Mouse (Mus musculus) adrenal gland, postnatal 14 days (tissue): ENCODE data around the gene Cenpm. TPM values are rescaled to one million over a fixed set of nuclear protein-coding genes. Genes with fewer than 3 reads are reported as not detected.

ENCODE experiments used
- DNase-seq: peaks from one replicate; pipeline ENCODE4 v3.0.0; 2021; ENCODE audit warnings: mixed read lengths
- total RNA-seq: library from RNA; stranded (reverse); gene quantifications from 2 replicates; pipeline ENCODE4 v1.2.3, GENCODE M21; 2021

Cenpm gene
- total RNA-seq, 1 experiment from 2014 or later, result 12.2 TPM

DNA sequence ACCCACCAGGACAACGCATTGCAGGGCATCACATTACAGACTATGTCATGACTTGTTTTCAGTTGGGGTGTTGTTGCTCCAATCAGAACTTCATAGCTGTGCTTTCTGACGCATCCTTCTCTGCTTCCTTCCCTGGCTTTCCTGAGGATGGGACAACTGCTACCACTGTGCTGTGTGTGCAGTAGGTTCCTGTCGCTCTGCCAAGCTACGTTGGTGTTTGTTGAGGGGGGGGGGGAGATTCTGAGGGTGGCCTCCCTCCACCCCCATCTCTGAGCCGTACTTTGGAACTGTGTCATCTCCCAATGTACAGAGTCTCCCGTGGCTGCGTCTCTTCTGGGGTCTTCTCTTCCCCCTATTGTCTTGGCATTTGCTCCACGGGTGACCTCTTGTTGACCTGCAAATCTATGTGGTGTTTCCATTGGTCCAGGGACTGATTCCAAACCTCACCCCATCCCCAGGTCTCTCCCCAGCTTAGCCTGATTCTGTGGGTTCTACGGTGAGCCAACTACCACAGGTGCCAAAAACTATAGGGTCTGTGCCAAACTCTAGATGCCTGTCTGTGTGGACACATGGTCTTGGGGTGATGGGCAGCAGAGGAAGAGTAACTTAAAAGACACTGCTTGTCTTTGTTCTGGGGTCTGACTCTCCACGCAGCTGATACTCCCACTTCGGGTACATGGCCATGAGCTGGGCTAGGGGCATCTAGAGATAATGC is 29.1 kb downstream of the Cenpm start:
- DNase-seq, result no peak

DNA sequence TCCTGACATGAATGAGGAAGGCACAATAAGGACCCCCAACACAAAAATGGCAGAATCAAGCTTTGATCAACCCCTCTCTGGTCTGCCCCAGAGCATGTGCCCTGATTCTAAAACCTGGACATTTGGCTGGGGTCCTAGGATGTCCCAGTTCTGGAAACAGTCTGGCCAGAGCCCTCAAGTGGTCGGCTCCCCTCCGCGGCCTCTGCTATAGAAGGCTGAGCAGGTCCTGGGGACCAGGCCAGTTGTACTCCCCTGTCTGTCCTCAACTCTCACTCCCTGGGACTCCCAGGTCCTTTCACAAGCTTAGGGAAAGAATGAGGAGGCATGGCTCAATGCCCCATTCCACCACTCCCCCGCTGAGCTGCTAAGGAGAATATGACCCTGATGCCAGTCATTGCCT is 31.3 kb downstream of the Cenpm start:
- DNase-seq, result no peak

DNA sequence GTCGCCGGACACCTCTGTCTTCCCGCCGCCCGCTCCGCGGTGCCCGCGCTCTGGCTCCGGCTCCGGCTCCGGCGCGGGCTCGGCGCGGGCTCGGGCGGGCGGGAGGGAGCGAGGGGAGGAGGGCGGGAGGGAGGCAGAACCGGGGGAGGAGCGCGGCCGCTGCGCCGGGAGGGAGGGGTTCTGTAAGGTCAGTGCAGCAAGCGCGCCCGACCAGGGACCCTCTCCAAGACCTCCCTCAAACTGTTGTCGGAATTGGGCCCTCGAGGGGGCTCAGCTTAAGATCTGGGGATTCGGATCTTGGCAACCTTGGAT is 31.8 kb downstream of the Cenpm start, which contains the start of gene Shisa8:
Shisa8 (minus strand) TSS at position 64 of the 312 bp plus-strand sequence.
- DNase-seq, result no peak

DNA sequence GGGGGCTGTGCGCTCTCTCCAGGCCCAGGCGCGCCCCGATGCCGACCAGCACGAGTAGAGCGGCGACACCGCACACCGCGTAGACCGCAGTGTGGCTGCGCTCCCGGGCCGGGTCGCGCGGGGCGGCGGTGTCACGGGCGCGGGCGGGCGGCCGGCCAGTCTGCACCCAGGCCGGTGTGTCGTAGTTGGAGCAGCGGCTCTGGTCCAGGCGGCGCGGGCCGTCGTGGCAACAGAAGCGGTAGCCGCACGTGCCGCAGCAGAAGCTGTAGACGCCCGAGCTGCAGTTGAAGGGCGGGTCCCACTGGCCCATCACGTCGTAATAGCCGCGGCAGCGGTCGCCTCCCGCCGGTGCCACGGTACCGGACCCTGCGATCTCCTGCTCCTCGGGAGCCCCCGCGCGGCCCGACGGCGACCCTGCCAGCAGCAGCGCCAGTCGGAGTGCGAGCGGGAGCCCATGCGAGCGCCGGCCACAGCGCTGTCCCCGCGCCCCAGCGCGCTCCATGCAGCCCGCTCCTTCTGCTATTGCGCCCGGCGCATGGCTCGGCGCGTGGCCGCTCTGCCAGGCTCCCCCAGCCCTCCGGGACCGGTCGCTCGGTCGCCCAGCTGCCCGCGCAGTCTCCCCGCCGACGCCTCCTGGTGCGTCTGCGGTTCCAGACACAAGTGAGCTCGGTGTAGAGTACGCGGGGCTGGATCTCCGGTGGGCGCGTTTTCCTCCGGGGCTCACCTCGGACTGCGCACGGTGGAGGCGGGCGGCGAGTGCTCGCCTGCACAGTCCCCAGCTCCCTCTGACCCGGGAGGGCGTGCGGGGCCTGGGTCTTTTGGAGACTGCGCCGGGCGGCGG is 32.4 kb downstream of the Cenpm start:
- peak; percentile 47 for DNase-seq

DNA sequence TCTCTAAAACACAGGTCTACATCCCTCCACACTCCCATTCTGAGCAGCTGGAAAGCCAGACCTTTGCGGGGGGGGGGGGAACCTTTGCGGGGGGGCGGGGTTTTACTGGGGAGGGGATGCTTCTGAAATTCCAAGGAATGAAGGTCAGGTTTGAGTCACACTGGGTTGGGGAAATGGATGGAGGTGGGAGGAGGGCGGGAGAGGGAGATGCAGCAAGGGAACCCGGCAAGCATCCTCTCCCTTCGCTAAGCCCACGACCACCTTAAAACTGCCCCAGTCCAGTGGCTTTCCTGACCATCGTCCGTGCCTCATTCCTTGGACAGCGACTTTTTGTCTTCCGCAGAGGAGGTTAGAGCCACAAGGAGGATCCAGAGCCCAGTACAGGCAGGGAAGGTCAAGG is 33.3 kb downstream of the Cenpm start:
- no peak for DNase-seq

DNA sequence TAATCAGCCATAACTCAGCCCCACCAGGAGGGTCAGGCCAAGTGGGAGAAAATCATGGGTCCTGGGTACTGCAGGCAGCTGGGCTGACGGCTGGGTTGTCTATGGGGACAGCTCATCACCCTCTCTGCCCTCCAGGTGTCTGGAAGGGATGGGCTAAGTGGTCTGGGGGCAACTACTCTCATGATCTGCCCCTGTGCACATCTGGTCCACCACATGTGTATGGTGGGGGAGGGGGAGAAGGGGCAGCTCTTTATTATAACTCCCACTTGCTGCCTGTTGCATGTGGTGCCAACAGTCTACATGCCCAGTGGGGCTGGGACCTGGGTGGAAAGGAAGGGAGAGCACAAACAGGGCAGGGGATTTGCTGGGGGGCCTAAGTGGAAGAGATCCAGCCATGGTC is 33.7 kb downstream of the Cenpm start:
- DNase-seq, result no peak

DNA sequence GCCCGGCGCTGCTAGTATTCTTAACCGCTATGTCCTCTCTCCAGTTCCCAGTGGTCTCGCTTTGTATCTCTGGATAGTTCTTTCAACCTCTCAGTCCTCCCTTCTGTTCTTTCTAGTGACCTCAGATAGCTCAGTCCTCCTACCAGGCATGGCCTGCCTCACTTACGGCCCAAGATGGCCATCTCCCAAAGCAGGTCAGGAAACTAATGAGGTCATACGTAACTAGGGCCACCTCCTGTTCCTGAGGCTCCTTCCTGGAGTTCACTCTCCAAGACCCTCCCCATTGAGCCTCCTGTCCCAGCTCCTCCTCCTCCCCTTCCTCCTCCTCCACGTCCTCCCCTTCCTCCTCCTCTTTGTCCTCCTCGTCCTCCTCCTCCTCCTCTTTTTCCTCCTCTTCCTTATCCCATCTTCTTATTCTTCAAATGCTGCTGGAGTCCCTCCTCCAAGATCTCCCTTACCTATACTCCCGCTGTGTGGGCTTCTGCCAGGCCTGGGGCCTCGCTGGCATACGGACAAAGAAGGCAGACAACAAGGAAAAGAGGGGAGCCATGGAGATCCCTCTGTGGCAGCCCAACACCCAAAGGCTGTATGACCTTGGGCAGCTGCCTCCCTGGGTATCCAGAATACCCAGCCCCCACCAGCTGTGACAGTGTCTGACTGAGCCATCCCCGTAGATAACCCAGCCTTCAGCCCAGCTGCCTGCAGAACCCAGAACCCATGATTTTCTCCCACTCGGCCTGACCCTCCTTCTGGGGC is 35.1 kb downstream of the Cenpm start:
- DNase-seq, result no peak

DNA sequence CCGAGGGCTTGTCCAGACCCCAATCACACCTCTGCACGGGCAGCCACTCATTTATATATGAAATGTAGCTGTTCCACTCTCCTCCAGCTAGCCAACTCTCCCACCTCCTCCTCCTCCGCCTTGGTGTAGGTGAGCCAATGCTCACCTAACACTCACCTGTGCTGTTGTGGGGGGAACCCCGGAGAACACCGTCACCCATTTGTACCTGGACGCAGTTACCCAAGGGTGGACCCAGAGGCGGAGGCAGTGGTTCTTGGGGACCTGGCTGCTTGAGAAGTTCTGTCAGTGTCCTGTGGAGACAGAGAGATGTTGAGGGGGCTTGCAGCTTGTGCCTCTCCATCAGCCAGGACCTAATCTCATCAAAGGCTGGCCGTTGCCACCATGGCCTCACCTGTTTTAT is 36.2 kb downstream of the Cenpm start:
- no peak for DNase-seq

DNA sequence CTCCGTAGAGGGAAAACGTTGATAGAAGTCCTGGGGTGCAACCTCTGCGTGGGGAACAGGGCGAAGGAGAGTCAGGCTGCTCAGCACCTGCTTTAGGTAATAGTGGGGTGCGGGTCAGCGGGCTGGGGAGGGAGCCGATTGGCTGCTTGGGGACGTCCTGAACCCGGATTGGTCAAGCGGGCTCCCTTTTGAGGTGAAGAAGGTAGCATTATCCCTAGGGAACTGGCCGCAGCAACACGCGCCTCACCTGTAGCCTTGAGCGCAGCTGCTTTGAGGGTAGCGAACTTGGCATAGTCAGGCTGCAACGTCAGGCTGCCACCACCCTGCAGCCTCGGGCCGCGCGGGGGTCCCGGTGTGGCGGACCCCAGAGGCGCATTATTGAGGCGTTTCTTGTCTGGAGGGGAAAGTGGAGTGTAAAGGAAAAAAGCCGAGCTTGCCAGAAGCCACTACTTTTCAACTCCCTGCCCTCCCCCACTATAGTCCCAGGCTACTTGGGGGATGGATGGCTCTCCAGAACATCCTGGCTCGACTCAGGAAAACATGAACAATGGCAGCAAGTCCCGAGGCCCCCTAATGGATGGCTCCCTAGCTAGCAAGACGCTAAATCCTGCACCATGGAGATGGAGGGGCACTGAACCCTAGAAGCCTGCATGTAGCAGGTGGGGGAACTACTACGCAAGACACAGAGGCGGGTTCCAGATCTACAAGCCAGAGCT is 36.9 kb downstream of the Cenpm start:
- no peak for DNase-seq

DNA sequence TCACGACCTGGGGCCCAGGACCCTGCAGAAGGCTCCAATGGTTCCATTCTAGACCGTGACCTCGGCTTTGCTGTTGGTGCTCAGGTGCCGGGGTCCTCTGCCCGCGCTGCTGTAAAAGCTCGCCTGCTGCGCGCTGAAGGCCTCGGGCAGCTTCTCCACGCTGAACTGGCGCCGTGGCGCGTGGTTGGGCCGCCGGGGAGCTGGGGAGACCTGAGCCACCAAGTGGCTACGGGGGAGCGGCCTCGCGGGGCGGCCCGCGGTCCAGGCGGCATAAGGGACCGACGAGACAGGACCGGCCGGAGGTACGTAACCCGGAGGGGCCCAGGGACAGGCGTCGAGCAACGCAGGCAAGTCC is 37.5 kb downstream of the Cenpm start:
- no peak for DNase-seq

DNA sequence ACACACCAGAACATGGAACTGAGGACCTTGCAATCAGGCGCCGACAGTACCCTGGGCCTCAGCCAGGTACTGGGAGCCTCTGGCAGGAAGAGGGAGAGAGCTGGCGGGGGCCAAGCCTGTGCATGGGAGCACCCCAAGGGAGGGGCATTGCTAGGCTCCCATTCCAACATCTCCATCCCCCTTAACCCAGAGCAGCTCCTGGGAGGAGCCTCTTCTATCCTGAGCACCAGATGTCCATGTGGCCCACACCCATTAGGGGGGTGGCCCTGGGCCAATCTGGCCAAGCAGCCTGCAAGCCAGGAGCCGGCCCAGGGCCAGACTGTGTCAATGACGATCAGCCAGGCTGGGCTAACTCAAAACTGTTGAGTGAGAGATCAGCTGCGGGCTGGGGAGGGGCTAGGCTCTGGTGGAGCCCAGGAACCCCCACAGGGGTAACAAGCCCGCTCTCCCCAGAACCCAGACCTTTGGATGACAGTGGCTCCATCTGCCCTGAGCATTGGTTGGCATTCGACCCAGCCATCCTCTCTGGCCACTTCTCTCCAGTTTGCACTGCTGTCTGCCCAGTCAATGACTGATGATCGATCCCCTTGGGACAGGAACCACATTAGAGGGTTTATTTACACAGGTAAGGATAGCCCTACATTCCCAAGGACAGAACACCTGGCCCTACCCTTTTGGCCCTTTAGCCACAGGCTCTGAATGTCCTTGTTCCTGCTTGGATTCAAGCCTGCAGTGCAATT is 38.0 kb downstream of the Cenpm start:
- DNase-seq, result peak; percentile 77

DNA sequence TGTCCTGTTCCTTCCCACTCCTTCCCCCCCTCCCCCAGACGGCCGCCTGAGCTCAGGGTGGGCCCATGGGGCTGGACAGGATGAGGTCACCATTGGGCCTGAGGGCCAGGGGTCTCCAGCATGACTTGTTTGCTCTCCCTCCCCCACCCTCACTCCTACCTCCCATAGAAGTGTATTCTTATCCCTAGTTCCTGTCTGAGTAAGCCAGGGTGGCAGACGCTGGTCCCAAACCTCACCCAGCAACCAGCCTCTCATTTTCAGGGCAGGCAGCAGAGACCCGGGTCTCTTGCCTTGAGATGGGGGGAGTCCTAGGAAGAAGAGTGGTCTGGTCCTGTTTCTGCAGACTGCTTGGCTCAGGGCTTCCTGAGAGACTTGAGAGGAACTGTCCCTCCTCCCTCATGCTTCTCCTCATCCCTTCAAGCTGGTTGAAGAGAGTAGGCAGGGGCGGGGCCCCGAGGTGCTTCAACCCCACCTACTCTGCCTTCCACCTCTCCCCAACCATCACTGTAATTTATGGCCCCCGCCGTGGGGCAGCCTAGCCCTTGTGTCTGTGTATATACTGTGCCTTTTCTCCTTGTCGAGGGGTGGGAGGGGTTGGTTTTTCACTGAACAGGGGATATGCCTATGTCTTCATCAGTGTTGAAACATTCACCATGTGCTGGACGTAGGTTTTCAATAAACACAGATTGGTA is 39.7 kb downstream of the Cenpm start:
- no peak for DNase-seq

DNA sequence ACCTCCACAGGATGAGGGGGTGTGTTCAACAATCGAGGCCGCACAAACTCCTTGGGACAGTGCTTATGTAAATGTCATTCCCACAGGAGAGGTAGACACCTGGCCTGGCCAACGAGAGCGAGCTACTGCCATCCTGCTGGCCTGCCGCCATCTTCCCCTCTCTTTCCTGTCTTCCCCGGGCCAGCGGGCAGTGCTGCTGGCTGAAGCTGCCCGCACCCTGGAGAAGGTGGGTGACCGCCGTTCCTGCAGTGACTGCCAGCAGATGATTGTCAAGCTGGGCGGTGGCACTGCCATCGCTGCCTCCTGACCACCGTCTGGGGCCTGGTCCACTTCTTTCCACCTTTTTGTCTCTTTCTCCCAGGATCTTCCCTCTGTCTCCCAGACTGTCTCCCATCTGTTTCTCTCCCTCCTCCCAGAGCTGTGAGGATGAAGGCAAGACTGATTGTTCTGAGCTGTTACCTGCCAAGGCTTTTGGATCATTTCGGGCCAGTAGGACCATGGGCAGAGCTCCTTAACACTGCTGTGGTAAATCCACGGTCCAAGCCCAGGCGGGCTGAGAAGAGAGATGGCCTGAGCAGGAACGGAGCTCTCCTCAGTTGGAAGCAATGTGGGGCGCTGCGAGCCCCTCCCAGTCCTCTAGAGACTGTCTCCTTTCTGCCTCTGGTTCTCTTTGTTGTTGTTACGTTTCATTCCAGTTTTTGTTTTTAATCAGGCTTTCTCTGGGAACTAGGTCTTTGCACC is 40.8 kb downstream of the Cenpm start:
- no peak for DNase-seq

DNA sequence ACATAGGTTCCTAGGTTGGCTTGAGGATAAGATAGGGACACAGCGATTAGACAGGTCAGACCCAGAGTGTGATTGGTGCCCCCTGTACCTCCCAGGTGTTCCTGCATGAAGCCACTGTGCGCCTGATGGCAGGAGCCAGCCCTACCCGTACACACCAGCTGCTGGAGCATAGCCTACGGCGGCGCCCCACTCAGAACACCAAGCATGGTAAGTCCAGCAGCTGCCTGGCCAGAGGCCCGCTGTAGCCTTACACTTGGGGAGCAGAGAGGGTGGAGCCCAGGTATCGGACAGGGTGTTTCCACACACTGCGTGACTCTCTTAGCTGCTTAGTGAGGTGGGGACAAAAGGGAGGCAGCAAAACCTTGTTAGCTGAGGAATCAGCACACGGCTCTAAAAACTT is 41.5 kb downstream of the Cenpm start:
- DNase-seq, result no peak

DNA sequence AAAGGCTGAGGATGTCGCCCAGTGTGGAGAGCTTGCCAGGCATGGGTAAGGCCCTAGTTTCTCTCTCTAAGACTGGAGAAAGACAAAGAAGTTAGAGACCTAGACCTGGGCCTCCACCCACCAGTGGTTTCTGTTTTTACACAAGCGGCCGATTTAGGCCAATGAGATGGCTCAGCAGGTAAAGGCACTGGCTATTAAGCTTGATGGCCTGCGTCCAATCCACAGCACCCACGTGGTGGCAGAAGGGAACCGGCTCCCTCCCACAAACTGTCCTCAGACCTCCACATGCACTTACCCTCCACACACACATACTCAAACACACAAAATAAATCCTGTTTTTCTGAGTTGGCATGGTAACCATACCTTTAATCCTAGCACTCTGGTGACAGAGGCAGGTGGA is 42.5 kb downstream of the Cenpm start:
- DNase-seq, result no peak

DNA sequence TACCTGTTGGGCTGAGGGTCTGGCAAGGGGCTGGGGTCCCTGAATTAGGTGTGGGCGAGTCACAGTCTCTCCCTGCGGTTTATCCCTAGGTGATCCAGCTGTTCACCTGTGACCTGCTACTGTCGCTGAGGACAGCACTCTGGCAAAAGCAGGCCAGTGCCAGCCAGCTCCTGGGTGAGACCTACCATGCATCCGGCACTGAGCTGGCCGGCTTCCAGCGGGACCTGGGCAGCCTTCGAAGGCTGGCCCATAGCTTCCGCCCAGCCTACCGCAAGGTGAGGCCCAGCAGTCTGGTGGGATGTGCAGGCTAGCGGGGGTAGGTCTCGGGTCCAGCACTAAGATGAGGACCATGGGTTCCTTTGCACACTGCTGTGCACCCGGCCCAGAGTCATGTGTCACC is 45.0 kb downstream of the Cenpm start:
- DNase-seq, result no peak

DNA sequence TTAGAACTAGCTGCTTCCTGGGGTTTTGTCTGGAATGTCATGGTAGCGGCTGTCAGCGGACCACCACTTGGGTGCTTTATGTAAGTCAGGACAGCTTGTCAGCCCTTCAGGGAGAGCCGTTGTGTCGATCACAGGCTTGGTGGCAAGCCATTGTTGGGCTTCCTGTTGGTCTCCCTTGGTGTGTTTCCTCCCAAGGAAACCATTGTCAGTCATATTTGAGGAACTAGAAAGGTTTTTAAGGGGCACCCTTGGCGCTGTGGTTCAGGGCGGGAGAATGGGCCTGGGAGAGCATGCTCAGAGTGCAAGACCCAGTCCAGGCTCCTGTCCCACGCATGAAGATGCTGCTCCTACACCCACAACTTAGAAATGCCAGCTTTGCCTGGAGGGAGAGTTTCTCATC is 46.2 kb downstream of the Cenpm start:
- no peak for DNase-seq

DNA sequence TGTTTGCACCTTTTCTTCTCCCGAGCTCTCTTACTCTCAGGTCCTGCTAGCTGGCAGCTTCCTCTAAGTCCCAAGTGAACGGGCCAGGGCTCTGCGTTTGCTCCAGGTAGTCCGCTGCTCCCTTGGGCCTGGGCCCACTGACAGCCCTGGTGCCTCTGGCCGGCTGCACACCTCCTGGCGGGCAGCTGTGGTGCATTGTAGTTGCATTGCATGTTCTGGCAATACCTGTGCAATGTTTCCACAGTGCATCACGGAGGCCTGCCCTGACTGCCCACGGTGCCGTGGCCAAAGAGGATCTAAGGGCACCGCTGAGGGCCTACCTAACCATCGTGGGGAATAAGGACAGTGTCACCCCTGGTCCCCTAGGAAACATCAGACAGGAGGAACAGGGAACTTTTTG is 46.6 kb downstream of the Cenpm start:
- DNase-seq, result no peak

DNA sequence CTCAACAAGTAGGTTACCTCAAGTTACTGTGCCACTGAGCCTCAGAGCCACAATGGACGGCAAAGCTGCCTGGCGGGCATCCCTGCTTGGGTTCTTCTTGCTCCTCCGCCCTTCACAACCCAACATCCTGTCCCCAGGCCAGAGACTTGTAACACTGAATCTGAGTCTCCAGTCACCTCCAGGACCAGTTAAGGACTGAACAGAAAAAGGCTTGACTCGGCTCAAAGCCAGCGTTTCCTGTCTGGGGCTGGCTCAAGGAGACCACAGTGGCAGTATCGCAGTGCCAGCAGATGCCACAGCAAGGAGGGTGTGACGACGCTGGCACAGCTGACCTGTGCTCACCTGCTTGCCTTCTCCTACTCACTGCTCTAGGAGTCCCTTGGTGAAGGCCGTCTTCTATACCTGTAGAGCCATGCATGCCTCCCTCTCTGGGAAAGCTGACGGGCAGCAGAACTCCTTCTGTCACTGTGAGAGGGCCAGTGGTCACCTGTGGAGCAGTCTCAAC is 47.2 kb downstream of the Cenpm start:
- no peak for DNase-seq

DNA sequence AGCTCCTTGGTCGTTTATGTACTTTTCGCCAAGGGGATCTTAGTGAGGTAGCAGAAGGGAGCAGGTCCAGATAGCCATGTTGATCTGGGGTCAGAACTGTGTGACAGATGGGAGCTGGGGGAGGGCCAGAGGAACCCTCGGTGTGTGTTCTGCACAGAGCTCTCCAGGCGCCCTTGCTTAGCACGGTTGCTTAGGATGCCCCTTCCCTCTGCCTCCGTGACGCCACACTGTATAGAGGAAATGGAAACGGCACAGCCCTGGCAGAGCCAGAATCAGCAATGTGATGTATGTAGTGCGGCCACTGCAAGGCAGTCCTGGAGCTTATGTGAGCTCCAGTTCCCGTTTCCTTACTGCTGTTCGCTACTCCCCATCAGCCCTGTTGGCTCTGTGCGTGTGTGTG is 48.2 kb downstream of the Cenpm start:
- DNase-seq, result no peak
